Mouse (Mus musculus) A20 (cell line): ENCODE data around the gene Bmpr1b.

ENCODE experiments used
- DNase-seq: peaks from one replicate; pipeline ENCODE4 v3.0.0-alpha.2; 2011; ENCODE audit warnings: low read depth, low spot score

The Bmpr1b gene

DNA sequence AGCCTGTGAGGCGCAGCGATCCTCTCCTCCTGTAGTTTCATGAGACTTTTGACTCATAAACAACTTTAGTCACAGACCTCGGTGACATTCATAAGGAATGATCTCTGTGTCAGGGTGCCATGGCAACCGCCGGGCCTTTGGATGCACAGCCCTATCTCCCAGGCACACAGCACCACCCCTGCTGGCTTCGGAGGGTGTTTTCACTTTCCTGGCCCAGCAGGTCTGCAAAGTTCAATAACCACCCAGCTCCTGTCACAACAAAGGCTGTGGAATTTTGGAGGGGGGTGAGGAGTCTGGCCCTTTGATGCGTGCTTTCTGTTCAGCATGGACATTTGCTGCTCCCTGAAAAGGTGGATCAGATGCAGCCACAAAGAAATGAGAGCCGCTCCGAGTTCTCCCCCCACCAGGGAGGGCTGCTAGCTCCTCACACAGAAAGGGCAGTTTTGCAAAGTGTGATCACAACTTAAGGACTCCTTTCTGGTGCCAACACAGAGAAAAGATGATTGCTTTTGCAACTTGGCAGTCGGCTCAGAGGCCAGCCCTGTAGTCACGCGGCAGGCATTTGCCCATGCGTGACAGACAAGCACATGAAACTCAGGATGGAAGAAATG, 349.8 kb downstream of the Bmpr1b start:
- no peak for DNase-seq

- no peak for DNase-seq
Measured at GRCm38 (mm10) chr3:141818615-141819312, 350.5 kb downstream of the Bmpr1b start.

- DNase-seq = no peak
Measured at GRCm38 (mm10) chr3:141814776-141815175, 354.4 kb downstream of the Bmpr1b start.

- peak; percentile 28 for DNase-seq
Measured at GRCm38 (mm10) chr3:141811348-141811747, 357.9 kb downstream of the Bmpr1b start.

DNA sequence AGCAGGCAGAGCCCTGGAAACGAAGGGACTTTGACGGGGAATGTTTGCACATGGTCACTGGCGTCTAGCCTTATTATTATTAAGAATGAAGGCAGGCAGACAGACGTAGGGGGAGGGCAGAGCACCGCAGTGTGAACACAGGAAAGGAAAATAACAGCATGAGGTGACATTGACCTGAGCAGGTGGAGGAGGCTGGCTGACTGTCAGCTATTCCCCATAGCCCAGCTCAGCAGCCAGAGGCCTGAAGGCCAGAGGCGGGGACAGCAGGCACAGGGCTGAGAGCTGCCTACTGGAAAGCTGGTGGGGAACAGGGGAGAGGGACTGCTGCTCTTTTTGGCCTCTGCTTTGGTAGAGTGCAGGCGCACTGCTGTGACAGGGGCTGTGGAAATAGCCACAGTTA, 358.3 kb downstream of the Bmpr1b start:
- no peak for DNase-seq

GRCm38 (mm10) chr3:141809581-141809980, 359.6 kb downstream of the Bmpr1b start:
- DNase-seq = no peak

DNA sequence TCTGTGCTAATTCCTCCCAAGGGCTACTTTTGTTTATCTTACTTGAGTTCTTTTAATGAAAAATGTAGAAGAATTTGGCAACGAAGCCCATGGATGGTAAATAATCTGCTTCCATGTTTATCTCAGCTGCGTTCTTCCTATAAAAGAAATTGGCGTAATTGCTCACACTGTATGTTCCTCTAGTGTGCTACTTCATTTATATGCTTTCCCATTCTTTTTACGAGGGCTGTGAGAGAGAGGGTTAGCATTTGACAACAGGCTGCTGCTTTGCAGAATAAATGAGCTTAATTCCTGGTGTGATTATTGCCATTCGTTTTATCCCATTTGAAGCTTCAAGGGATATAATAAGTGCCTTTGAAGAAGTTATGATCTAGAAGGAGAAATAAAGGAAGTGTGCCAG, 365.1 kb downstream of the Bmpr1b start:
- DNase-seq = no peak

GRCm38 (mm10) chr3:141797789-141798188, 371.4 kb downstream of the Bmpr1b start:
- DNase-seq = no peak

- DNase-seq = no peak
Measured at GRCm38 (mm10) chr3:141797372-141797771, 371.9 kb downstream of the Bmpr1b start.

DNA sequence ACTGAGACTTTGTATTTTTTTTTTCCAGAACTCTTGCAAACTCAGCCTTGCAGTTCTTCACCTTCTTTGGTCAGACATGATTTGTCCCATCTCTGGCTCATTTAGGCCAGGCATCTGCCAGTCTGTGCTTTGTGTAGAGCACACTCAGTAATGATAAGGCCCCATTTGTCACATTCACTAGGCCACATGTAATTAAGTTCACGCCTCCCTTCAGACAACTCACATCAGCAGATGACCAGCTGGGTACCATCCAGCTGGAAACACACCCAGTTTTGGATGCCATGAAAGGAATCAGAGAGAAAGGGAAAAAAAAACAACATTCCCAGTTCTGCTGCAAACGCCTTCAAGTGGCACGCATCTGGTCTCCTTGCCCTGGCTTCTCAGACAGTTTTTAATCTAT, 374.9 kb downstream of the Bmpr1b start:
- DNase-seq = no peak

DNA sequence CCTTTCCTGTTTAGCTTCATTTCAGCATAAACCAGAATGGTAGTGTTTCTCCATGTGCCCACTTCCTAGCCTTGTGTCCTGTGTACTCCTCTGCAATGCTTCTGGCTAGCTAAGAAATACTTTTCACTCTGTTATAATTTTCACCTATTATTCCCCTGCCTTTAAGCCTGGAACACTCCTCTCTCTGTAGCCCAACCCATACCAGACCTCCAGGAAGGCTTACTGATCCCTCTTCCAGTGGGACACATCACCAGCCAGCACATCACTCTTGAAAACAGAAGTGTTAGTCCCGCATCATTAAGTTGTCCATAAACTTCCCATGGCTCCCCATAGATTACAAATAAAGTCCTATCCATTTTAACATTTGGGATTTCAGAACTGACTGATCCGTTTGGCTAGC, 375.5 kb downstream of the Bmpr1b start:
- DNase-seq = no peak

DNA sequence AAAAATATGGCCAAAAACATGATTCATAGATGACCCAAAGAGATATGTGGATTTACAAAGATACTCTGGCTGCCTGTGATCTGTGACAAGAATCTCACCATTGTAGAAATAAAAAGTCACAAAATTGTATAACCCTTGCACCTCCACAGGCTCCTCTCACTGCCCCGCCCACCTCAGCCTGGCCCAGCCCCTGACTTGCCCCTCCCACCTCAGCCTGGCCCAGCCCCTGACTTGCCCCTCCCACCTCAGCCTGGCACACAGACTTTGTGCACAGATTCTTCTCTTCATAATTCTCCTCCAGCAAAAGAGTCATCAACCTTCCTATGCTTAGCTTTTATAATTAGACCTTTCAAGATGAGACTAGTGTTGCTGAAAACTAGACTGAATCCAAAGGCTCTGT, 377.1 kb downstream of the Bmpr1b start:
- no peak for DNase-seq

- DNase-seq = no peak
Measured at GRCm38 (mm10) chr3:141791026-141791780, 378.0 kb downstream of the Bmpr1b start.
